9 mouse cellular contexts compared by ENCODE assay signal in the genomic region with DNA sequence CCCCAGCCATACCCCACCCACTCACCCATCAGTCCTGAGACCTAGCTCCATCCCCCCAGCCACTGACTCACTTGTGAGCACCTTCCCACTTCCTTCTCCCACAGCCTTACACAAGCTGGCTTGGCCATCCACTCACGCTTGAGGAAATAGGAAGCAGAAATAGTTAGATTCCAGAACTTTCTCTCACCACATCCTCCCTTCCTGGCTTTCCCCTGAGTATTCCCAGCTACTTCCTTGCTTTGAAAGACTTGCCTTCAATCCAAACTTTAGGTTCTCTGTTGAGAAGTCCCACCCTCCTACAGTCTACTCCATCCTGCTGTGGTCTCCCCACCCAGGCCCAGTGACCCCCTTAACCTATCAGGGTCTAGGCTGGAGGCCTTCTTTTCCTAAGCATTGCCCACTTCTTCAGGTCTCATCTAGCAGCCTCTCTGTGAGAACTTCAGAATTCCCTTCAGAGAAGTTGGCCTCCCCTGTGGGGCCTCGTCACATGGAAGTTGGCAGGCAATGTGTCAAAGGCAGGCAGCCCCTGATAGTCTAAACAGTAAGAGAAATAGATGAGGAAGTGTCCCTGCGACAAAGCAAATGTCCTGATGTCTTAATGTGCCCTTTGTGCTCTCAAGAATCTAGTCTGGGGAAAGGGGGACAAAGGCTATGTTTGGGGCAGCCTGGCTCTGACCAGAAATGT. TPM values are rescaled to one million over a fixed set of nuclear protein-coding genes. Genes with fewer than 3 reads are reported as not detected.
DNase-seq lines count a peak whose midpoint lies in the region; ATAC-seq and TF ChIP-seq lines count a peak whose summit lies in the region.
"Had no signal": no experiment of that assay in that cellular context is flagged by ENCODE, and none has a peak within 500 bp of the region (broad histone marks: within the 10 kb centered on the region; RNA-seq: fewer than 3 reads in every experiment).

No protein-coding gene starts in this region.

- peaks cover 10% of the 10 kb centered on the region; the same call in 1 of the 2 replicates for H3K36me3 ChIP-seq in neural tube, embryonic 13.5 days
- H3K36me3 ChIP-seq in heart, embryonic 15.5 days: no peaks in the 10 kb centered on the region
- H3K36me3 ChIP-seq in stomach, postnatal 0 days (ENCODE audit: control insufficient read depth, insufficient read depth, low read length): no peaks in the 10 kb centered on the region

- no peak for TF ChIP-seq CTCF in stomach, postnatal 0 days (IDR thresholded peaks at IDR 0.05; ENCODE audit: low read depth)

- no peak overlapping the region for H3K4me2 ChIP-seq in neural tube, embryonic 13.5 days
- H3K4me2 ChIP-seq in heart, embryonic 15.5 days: no peak overlapping the region
- H3K4me2 ChIP-seq in stomach, postnatal 0 days (replicated peaks; ENCODE audit: low read depth): no peak overlapping the region

- H3K4me3 ChIP-seq in neural tube, embryonic 13.5 days: no peak overlapping the region
- H3K4me3 ChIP-seq in heart, embryonic 15.5 days: no peak overlapping the region
- no peak overlapping the region for H3K4me3 ChIP-seq in stomach, postnatal 0 days (ENCODE audit: low read depth, low read length)

- ATAC-seq in neural tube, embryonic 13.5 days (ENCODE audit: low read depth): no peak
- ATAC-seq in heart, embryonic 15.5 days (replicated peaks; ENCODE audit: insufficient number of reproducible peaks, insufficient read depth, low FRiP score, low read depth): peak; percentile 16; the same call in 1 of the 2 replicates
- ATAC-seq in stomach, postnatal 0 days (ENCODE audit: low FRiP score, low TSS enrichment): no peak

- H3K9me3 ChIP-seq in neural tube, embryonic 13.5 days: no peaks in the 10 kb centered on the region
- 0 out of 2 replicates have a peak, but pooled peaks cover 4% of the 10 kb centered on the region for H3K9me3 ChIP-seq in heart, embryonic 15.5 days (replicated peaks)
- H3K9me3 ChIP-seq in stomach, postnatal 0 days (ENCODE audit: control insufficient read depth, low read length): no peaks in the 10 kb centered on the region

- WGBS in neural tube, embryonic 13.5 days: 86% methylated on average over 3 of the region's 3 CpGs
- WGBS in heart, embryonic 15.5 days: 44% methylated on average over 3 of the region's 3 CpGs
- WGBS in stomach, postnatal 0 days: 70% methylated on average over 3 of the region's 3 CpGs

- H3K27me3 ChIP-seq in neural tube, embryonic 13.5 days: no peaks in the 10 kb centered on the region
- no peaks in the 10 kb centered on the region for H3K27me3 ChIP-seq in heart, embryonic 15.5 days
- H3K27me3 ChIP-seq in stomach, postnatal 0 days (ENCODE audit: control insufficient read depth, insufficient read depth, low read length): no peaks in the 10 kb centered on the region

- H3K4me1 ChIP-seq in neural tube, embryonic 13.5 days (replicated peaks): 0 out of 2 replicates have a peak, but pooled peaks cover 7% of the 10 kb centered on the region
- peaks cover 29% of the 10 kb centered on the region for H3K4me1 ChIP-seq in heart, embryonic 15.5 days (replicated peaks)
- no peaks in the 10 kb centered on the region for H3K4me1 ChIP-seq in stomach, postnatal 0 days (replicated peaks; ENCODE audit: control insufficient read depth, insufficient read depth)

- peak; percentile 41 for DNase-seq in kidney, adult 9 months
- no peak for DNase-seq in kidney, postnatal 25 days
- no peak for DNase-seq in neural tube, embryonic 10.5 days (ENCODE audit: extremely low spot score, low spot score)
- DNase-seq in stomach, postnatal 0 days (ENCODE audit: low spot score): no peak
- DNase-seq in B cell, adult 2 months: no peak
- DNase-seq: cerebellum, adult 11 months had no signal

- H3K9ac ChIP-seq in neural tube, embryonic 13.5 days: no peak overlapping the region
- no peak overlapping the region for H3K9ac ChIP-seq in heart, embryonic 15.5 days
- H3K9ac ChIP-seq in stomach, postnatal 0 days (ENCODE audit: low read length): no peak overlapping the region

- 0 out of 2 replicates have a peak overlapping the region, but pooled peaks have one; percentile 9 for H3K27ac ChIP-seq in neural tube, embryonic 13.5 days (replicated peaks)
- peak overlapping the region; percentile 75 for H3K27ac ChIP-seq in heart, embryonic 15.5 days
- 0 out of 2 replicates have a peak overlapping the region, but pooled peaks have one; percentile 49 for H3K27ac ChIP-seq in stomach, postnatal 0 days (replicated peaks)

- no peak for TF ChIP-seq EP300 in stomach, postnatal 0 days (optimal IDR thresholded peaks at IDR 0.05)

RNA-seq across cellular contexts. Expression of a gene that starts 11.3 kb away (rescaled TPM):
- 365 and 369 TPM in 2 replicates for polyA plus RNA-seq in neural tube, embryonic 13.5 days (2015; fragmentation: Nextera tagmentation; extraction: Ambion mirVana)
- 780 and 813 TPM in 2 replicates for polyA plus RNA-seq in heart, embryonic 15.5 days (2015; fragmentation: Nextera tagmentation; extraction: Ambion mirVana)
- polyA plus RNA-seq in stomach, postnatal 0 days (2015; fragmentation: Nextera tagmentation; extraction: Ambion mirVana): 372 and 381 TPM in 2 replicates

RNA-seq across cellular contexts. Expression of a gene that starts 27.8 kb away (rescaled TPM):
- polyA plus RNA-seq in neural tube, embryonic 13.5 days (2015; fragmentation: Nextera tagmentation; extraction: Ambion mirVana): 82.4 and 88.4 TPM in 2 replicates
- 45.7 and 66.2 TPM in 2 replicates for polyA plus RNA-seq in heart, embryonic 15.5 days (2015; fragmentation: Nextera tagmentation; extraction: Ambion mirVana)
- polyA plus RNA-seq in stomach, postnatal 0 days (2015; fragmentation: Nextera tagmentation; extraction: Ambion mirVana): 44.7 and 46.9 TPM in 2 replicates

RNA-seq across cellular contexts. Expression of a gene that starts 36.4 kb away (rescaled TPM):
- polyA plus RNA-seq in neural tube, embryonic 13.5 days (2015; fragmentation: Nextera tagmentation; extraction: Ambion mirVana): 0.36 and 0.85 TPM in 2 replicates
- 2.4 and 3.7 TPM in 2 replicates for polyA plus RNA-seq in heart, embryonic 15.5 days (2015; fragmentation: Nextera tagmentation; extraction: Ambion mirVana)
- 0.61 and 0.98 TPM in 2 replicates for polyA plus RNA-seq in stomach, postnatal 0 days (2015; fragmentation: Nextera tagmentation; extraction: Ambion mirVana)

RNA-seq across cellular contexts. Expression of a gene that starts 53.2 kb away (rescaled TPM):
- 2.0 and 3.1 TPM in 2 replicates for polyA plus RNA-seq in neural tube, embryonic 13.5 days (2015; fragmentation: Nextera tagmentation; extraction: Ambion mirVana)
- polyA plus RNA-seq in heart, embryonic 15.5 days (2015; fragmentation: Nextera tagmentation; extraction: Ambion mirVana): 3.8 and 4.7 TPM in 2 replicates
- polyA plus RNA-seq in stomach, postnatal 0 days (2015; fragmentation: Nextera tagmentation; extraction: Ambion mirVana): 2.0 and 3.3 TPM in 2 replicates
- polyA plus RNA-seq: macrophage had no signal

Comparison
In these comparisons a context has a peak if more than half of its experiments do, and no peak if none do; other contexts are left out.
1. H3K27ac ChIP-seq: peak in every context shown above with its lines; median percentile 75 in heart, embryonic 15.5 days; 49 in stomach, postnatal 0 days; 9 in neural tube, embryonic 13.5 days.